Mouse (Mus musculus) thymus, adult 18-20 months (tissue): ENCODE measurements around the gene Srebf1.

ENCODE experiments used
- DNase-seq, 2 experiments: peaks; one replicate each; pipeline ENCODE4 v3.0.0; 2022; ENCODE audit warnings: mixed read lengths in 2 of 2

Srebf1 gene

GRCm38 (mm10) chr11:60222469-60223236 is at the start of gene Srebf1:
TSS of gene Srebf1 (minus strand) at chr11:60222581.
- peak; percentile 71 to 78 for DNase-seq

GRCm38 (mm10) chr11:60268563-60268962 is 46.2 kb upstream of the Srebf1 start:
- DNase-seq = no peak

GRCm38 (mm10) chr11:60265271-60265985 is 43.0 kb upstream of the Srebf1 start:
- no peak for DNase-seq

DNA sequence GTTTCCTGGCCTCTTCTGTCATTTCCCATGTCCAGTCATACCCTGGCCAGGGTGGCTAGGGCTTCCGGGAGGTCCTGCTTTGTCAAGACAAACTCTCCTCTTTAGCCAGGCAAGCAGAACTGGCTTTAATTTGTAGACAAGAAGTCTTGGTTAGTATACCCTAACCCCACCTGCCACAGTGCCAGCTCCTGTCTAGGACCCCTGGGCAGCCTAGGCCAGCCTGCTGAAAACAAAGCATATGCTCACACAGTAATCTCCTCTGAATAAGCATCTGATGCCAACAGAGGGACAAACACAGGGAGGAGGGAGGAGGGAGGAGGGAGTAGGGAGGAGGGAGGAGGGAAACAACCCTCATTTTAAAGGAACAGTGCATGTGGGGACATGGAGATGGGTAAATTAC is 42.3 kb upstream of the Srebf1 start:
- DNase-seq = no peak

GRCm38 (mm10) chr11:60262396-60262795 is 40.0 kb upstream of the Srebf1 start:
- DNase-seq = no peak

- DNase-seq = no peak
Measured at GRCm38 (mm10) chr11:60260743-60261142, 38.4 kb upstream of the Srebf1 start.

DNA sequence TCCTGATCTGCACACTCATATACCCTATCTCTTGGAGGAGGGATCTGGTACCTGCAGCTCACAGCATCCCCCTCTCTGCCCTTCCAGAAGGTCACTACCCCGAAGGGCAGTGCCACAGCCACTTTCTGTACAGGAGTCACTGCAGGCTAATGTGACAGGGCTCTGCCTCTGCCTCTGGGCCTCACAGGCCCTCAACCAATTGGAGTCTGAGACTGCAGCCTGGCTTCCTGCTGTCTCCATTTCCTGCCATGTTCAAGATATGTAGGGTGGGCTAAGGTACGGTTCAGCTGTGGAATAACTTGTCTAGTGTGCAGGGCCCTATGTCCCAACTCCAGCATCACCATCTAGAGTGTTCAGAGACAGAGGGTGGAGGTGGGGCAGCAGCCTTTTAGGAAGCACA is 35.3 kb upstream of the Srebf1 start:
- DNase-seq = no peak

GRCm38 (mm10) chr11:60256713-60257112 is 34.3 kb upstream of the Srebf1 start:
- no peak for DNase-seq

- no peak for DNase-seq
Measured at GRCm38 (mm10) chr11:60256176-60256681, 33.8 kb upstream of the Srebf1 start.

GRCm38 (mm10) chr11:60255639-60256038 is 33.3 kb upstream of the Srebf1 start:
- no peak for DNase-seq

GRCm38 (mm10) chr11:60255181-60255580 is 32.8 kb upstream of the Srebf1 start:
- DNase-seq = no peak

GRCm38 (mm10) chr11:60254308-60254707 is 31.9 kb upstream of the Srebf1 start:
- no peak for DNase-seq

DNA sequence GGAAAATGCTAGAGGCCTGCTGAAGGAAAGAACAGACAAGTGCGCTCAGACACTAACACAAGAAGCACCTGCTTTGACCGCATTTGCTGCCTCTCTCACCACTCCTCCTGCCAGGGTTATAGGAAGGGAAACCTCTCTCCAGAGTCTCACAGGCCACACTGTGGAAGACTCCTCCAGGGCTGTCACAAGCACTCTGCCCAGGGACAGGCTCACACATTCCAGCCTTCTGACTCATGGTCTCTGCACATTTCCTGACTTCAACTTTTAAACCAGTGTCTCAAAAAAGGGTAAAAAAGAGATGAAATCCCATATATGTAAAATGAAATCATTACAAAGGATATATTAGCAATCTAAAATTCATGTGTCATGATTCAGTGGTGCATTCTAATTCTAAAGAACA is 31.2 kb upstream of the Srebf1 start:
- no peak for DNase-seq

DNA sequence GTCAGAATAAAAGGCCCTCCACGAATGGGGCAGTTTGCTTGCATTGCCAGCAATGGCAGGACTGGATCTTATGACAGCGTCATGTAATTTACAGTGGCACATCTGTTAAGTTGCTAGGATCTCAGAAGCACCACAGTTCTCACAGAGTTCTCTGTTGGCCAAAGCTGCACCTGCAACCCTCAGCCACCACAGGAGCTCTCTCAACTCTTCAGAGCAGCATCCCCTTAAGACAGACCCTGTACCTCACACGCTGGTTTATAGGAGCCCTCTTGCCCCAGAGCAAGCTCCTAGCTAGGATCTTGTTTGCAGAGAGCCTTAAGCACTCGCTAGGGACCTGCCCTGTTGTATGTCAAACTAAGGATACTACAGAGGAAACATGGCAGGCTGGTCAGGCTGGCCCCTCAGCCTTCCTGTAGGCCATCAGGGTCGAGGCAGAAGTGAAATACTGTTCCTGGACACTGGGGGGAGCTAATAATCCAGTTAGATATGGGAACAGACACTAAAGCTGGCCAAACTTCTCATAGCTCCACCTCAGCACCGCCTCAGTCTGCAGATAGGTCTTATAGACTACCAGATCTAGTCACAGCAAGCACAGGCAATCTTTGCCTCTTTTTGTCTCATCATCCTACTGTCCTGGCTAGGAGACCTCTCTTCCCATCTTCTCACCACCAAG is 28.7 kb upstream of the Srebf1 start:
- peak; percentile 48 to 70 for DNase-seq

DNA sequence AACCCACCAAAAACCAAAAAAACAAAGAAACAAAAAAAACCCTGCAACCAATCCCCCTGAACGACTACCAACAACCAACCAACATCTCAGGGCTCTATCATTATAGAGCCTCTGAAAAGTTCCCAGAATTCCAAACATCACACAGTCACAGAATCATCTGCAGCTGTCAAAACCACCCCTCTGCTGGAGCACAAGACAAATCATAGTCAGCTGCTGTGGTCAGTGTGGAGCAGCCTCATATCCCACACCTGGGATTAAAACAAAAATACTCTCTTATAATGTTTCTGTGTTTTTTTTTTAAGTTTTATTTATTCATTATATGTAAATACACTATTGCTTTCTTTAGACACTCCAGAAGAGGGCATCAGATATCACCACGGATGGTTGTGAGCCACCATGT is 27.5 kb upstream of the Srebf1 start:
- no peak for DNase-seq

- DNase-seq = peak in 1 of 2 experiments; percentile 71
Measured at GRCm38 (mm10) chr11:60248596-60249404, 26.4 kb upstream of the Srebf1 start.

DNA sequence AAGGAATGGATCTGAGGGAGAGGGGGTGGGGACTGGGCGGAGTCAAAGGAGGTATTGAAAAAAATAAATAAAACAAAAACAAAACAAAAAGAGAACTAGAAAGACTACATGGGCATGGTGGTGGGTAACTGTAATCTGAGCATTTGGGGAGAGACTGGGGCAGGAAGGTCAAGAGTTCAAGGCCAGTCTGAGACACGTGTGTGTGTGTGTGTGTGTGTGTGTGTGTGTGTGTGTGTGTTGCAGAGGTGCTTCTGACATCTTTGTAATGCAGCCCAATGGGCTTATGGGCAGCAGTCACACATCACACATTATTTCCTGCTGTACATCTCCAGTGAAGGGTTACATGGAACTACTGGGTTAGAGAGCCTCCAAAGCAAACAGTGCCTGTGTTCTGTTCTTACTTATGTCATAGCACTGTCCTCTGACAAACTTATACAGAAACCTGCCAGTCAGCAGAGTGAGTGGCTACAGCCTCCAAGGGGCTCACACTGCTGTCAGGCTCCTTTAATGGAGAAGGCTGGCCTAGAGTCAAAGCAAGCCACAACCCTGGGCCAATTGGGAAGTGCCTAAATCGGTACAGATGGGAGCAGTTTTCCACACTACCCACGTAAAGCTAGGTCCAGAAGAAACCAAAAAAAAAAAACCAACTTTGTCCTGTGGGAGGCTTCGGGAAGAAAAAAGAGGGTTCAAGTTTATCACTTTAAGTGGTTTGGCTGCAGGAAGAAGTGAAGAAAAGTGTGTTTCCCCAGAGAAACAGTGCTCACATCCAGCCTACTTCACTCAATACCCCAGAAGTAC is 25.6 kb upstream of the Srebf1 start:
- no peak for DNase-seq

GRCm38 (mm10) chr11:60246077-60246476 is 23.7 kb upstream of the Srebf1 start:
- peak in 1 of 2 experiments; percentile 40 for DNase-seq

DNA sequence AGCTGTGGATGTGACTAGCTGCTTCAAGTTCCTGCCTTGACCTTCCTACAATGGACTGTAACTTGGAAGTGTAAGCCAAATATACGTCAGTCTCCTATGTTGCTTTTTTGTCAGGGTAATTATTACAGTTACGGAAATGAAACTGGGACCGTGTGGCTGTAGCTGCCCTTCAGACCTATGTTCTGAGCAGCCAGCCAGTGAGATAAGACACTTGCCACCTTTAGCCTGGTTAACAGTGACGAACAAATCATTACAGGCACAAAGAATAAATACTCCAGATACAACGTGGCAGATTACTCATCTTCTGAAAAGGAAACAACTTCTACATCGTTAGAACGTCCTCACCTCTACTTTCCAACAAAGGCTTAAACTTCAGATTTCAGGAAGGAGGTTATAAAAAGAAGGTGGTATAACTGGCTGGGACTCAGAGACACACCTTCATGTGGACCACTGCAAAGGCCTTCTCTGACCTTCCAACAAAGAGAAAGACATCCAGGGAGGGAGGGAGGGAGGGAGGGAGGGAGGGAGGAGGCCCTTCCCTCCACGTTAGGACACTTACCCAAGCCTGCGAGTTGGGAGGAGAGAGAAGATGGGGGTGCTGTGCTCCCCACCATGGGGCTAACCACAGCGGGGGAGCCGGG is 22.2 kb upstream of the Srebf1 start:
- no peak for DNase-seq

GRCm38 (mm10) chr11:60240509-60240908 is 18.1 kb upstream of the Srebf1 start:
- no peak for DNase-seq

DNA sequence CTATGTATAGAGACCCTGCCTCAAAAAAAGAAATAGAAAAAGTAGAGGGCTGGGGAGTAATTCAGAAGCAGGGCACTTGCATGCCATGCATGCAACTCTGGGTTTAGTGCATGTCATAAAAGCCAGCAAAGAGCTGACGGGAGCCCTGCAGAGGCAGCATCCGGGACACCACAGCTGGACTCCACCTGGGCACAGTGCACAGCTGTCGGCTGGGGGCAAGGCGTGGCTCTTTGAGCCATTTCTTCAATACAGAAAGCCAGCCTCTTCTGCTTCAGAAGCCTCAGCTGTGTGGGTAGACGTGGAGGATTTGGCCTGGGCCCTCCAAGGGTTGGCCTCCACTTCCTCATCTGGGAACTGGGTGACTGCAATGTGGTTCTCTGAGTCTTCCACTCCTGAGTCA is 13.0 kb upstream of the Srebf1 start:
- peak; percentile 70 to 80 for DNase-seq
